Comparison of ENCODE assay signal across 10 mouse cellular contexts in the genomic region with DNA sequence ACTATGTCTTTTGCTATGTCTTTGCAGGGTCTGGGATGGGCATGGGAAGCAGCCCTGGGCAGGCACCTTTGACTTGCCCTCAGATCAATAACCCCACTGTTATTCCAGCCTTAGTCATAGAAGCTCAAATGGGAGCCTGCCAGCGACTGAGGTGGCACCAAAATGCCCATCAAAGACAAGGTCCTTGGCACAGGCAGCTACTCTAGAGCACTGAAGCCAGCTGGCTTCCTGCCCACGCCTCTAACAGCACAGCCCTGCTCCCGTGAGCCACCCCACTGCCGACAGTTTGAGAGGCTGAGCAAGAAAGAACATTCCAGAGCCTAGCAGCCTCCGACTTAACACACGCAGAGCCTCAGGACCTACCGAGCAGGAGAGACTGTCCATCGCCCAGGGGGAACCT. TPM values are rescaled to one million over a fixed set of nuclear protein-coding genes. Genes with fewer than 3 reads are reported as not detected.
DNase-seq lines count a peak whose midpoint lies in the region; ATAC-seq lines count a peak whose summit lies in the region.
"Had no signal": no experiment of that assay in that cellular context is flagged by ENCODE, and none has a peak within 500 bp of the region (broad histone marks: within the 10 kb centered on the region; RNA-seq: fewer than 3 reads in every experiment).

No protein-coding gene starts in this region.

- peak; percentile 80 for DNase-seq in left cerebral cortex, postnatal 4 days
- DNase-seq in left cerebral cortex, postnatal 36 days (ENCODE audit: low spot score in 2 of 2) = no peak
- DNase-seq in adrenal gland, postnatal 36 days = peak; percentile 90 to 91
- peak; percentile 54 for DNase-seq in fat pad, adult 2 months (ENCODE audit: extremely low read depth, low read depth, low spot score)
- DNase-seq in thymus, postnatal 36 days = no peak
- DNase-seq in gastrocnemius, postnatal 25 days = no peak
- DNase-seq: gastrocnemius, postnatal 14 days had no signal

- intact Hi-C loops in left cerebral cortex, postnatal 4 days (cut with DNase I) = no loop called here
- intact Hi-C loops in left cerebral cortex, postnatal 36 days (cut with DNase I) = no loop called here

- no peaks in the 10 kb centered on the region for H3K36me3 ChIP-seq in lung, embryonic 16.5 days (ENCODE audit: control insufficient read depth, insufficient read depth, low read length)

- 0 out of 2 replicates have a peak, but pooled peaks cover 4% of the 10 kb centered on the region for H3K9me3 ChIP-seq in lung, embryonic 16.5 days (ENCODE audit: control insufficient read depth, low read length)

- 71% methylated on average over 8 of the region's 8 CpGs for WGBS in lung, embryonic 16.5 days

- no peak overlapping the region for H3K4me2 ChIP-seq in lung, embryonic 16.5 days (ENCODE audit: low read depth, low read length)

- 0 out of 2 replicates have a peak, but pooled peaks have one; percentile 25 for ATAC-seq in lung, embryonic 16.5 days (ENCODE audit: low read depth)
- no peak for ATAC-seq in megakaryocyte progenitor cell, adult 5-6 weeks (replicated peaks; ENCODE audit: poor library complexity)

- H3K4me3 ChIP-seq in lung, embryonic 16.5 days (ENCODE audit: low read length) = no peak overlapping the region

- no peaks in the 10 kb centered on the region for H3K27me3 ChIP-seq in lung, embryonic 16.5 days (ENCODE audit: control insufficient read depth, insufficient read depth, low read depth, low read length)

- no peak overlapping the region for H3K9ac ChIP-seq in lung, embryonic 16.5 days (ENCODE audit: low read length)

- H3K27ac ChIP-seq in lung, embryonic 16.5 days (ENCODE audit: low read length) = no peak overlapping the region
- H3K27ac ChIP-seq: macrophage had no signal

- no peaks in the 10 kb centered on the region for H3K4me1 ChIP-seq in lung, embryonic 16.5 days (replicated peaks; ENCODE audit: control insufficient read depth, insufficient read depth, low read length)

RNA-seq across cellular contexts. Expression of a gene that starts 23.3 kb away (rescaled TPM):
- total RNA-seq in left cerebral cortex, postnatal 4 days (2021) = 1 to 10 TPM; 9.3 to 9.7 TPM
- 1 to 10 TPM in 1 of 2 experiments, under 1 TPM in 1; 0.43 to 1.1 TPM for total RNA-seq in left cerebral cortex, postnatal 36 days (2021)
- total RNA-seq in adrenal gland, postnatal 36 days (2021) = 1 to 10 TPM; 3.6 to 5.1 TPM
- 133 and 138 TPM in 2 replicates for polyA plus RNA-seq in lung, embryonic 16.5 days (2015; fragmentation: Nextera tagmentation; extraction: Ambion mirVana)
- under 1 TPM; 0.64 to 0.70 TPM for total RNA-seq in gastrocnemius, postnatal 25 days (2021)
- total RNA-seq in megakaryocyte progenitor cell, adult 5-6 weeks (2015) = 20.4 and 21.5 TPM in 2 replicates
- total RNA-seq in megakaryocyte progenitor cell, adult 5-6 weeks (2017) = 13.7 and 14.3 TPM in 2 replicates

RNA-seq across cellular contexts. Expression of a gene that starts 27.8 kb away (rescaled TPM):
- total RNA-seq in left cerebral cortex, postnatal 4 days (2021) = under 1 TPM; 0.14 to 0.26 TPM
- not detected for total RNA-seq in left cerebral cortex, postnatal 36 days (2021)
- not detected for total RNA-seq in adrenal gland, postnatal 36 days (2021)
- polyA plus RNA-seq in lung, embryonic 16.5 days (2015; fragmentation: Nextera tagmentation; extraction: Ambion mirVana) = 0.44 and 0.64 TPM in 2 replicates
- not detected for total RNA-seq in gastrocnemius, postnatal 25 days (2021)
- 0.15 TPM in 1 of 2 replicates, not detected in the other for total RNA-seq in megakaryocyte progenitor cell, adult 5-6 weeks (2015)
- total RNA-seq in megakaryocyte progenitor cell, adult 5-6 weeks (2017) = 0.20 and 0.54 TPM in 2 replicates

Comparison
In these comparisons a context has a peak if more than half of its experiments do, and no peak if none do; other contexts are left out.
1. DNase-seq: peak in left cerebral cortex, postnatal 4 days (single experiment), adrenal gland, postnatal 36 days (2 of 2) and fat pad, adult 2 months (single experiment); none in left cerebral cortex, postnatal 36 days (0 of 2), thymus, postnatal 36 days (0 of 2) and gastrocnemius, postnatal 25 days (single experiment).